Mouse (Mus musculus): ENCODE measurements around the gene Ift57.

Gene Ift57

GRCm38 (mm10) chr16:49801399-49801798 is 102.4 kb downstream of the Ift57 start:
- Histone ChIP-seq H3K27me3 (ENCODE audit: insufficient read depth, low read length) (peaks cover 31% of the 10 kb centered on the region), H3K9me3 (ENCODE audit: low read length) (no peaks in the 10 kb centered on the region), H3K4me1 (replicated peaks; ENCODE audit: low read depth, low read length) (peaks cover 53% of the 10 kb centered on the region), H3K4me3 (replicated peaks; ENCODE audit: low read length) (no peak overlapping the region), H3K36me3 (ENCODE audit: insufficient read depth, low read length) (no peaks in the 10 kb centered on the region)
- TF ChIP-seq POU5F1 (IDR thresholded peaks at IDR 0.05; ENCODE audit: borderline replicate concordance, low read length) (no peak), CTCF (conservative IDR thresholded peaks at IDR 0.05; ENCODE audit: low read length) (no peak), NANOG (IDR thresholded peaks at IDR 0.05; ENCODE audit: borderline replicate concordance, low read length) (no peak)

GRCm38 (mm10) chr16:49802993-49803392 is 104.0 kb downstream of the Ift57 start:
- H3K36me3 ChIP-seq (ENCODE audit: insufficient read depth, low read length), result no peaks in the 10 kb centered on the region
- H3K4me3 ChIP-seq (replicated peaks; ENCODE audit: low read length), result no peak overlapping the region; the same call in 1 of the 2 replicates
- TF ChIP-seq POU5F1 (IDR thresholded peaks at IDR 0.05; ENCODE audit: borderline replicate concordance, low read length) (no peak), NANOG (IDR thresholded peaks at IDR 0.05; ENCODE audit: borderline replicate concordance, low read length) (no peak), CTCF (conservative IDR thresholded peaks at IDR 0.05; ENCODE audit: low read length) (no peak)

GRCm38 (mm10) chr16:49803932-49804461 is 105.0 kb downstream of the Ift57 start:
- Histone ChIP-seq H3K36me3 (ENCODE audit: insufficient read depth, low read length) (no peaks in the 10 kb centered on the region), H3K27me3 (ENCODE audit: insufficient read depth, low read length) (peaks cover 34% of the 10 kb centered on the region), H3K4me3 (replicated peaks; ENCODE audit: low read length) (peak overlapping the region; percentile 56), H3K9me3 (ENCODE audit: low read length) (no peaks in the 10 kb centered on the region), H3K4me1 (replicated peaks; ENCODE audit: low read depth, low read length) (peaks cover 69% of the 10 kb centered on the region)
- TF ChIP-seq CTCF (conservative IDR thresholded peaks at IDR 0.05; ENCODE audit: low read length) (no peak), NANOG (IDR thresholded peaks at IDR 0.05; ENCODE audit: borderline replicate concordance, low read length) (peak; percentile 86), POU5F1 (IDR thresholded peaks at IDR 0.05; ENCODE audit: borderline replicate concordance, low read length) (no peak)

More at GRCm38 (mm10) chr16:49802993-49803392, 104.0 kb downstream of the Ift57 start:
- peaks cover 63% of the 10 kb centered on the region for H3K4me1 ChIP-seq (replicated peaks; ENCODE audit: low read depth, low read length)
- H3K27me3 ChIP-seq (ENCODE audit: insufficient read depth, low read length), result peaks cover 38% of the 10 kb centered on the region
- no peaks in the 10 kb centered on the region for H3K9me3 ChIP-seq (ENCODE audit: low read length)

- TF ChIP-seq POU5F1 (IDR thresholded peaks at IDR 0.05; ENCODE audit: borderline replicate concordance, low read length) (no peak), NANOG (IDR thresholded peaks at IDR 0.05; ENCODE audit: borderline replicate concordance, low read length) (no peak), CTCF (conservative IDR thresholded peaks at IDR 0.05; ENCODE audit: low read length) (no peak)
Measured at GRCm38 (mm10) chr16:49806920-49807319, 107.9 kb downstream of the Ift57 start.

GRCm38 (mm10) chr16:49807419-49807841 is 108.4 kb downstream of the Ift57 start:
- no peak for TF ChIP-seq CTCF (conservative IDR thresholded peaks at IDR 0.05; ENCODE audit: low read length)
- Histone ChIP-seq H3K27me3 (ENCODE audit: insufficient read depth, low read length) (peaks cover 35% of the 10 kb centered on the region), H3K9me3 (ENCODE audit: low read length) (no peaks in the 10 kb centered on the region), H3K4me3 (replicated peaks; ENCODE audit: low read length) (no peak overlapping the region), H3K36me3 (ENCODE audit: insufficient read depth, low read length) (no peaks in the 10 kb centered on the region), H3K4me1 (replicated peaks; ENCODE audit: low read depth, low read length) (peaks cover 56% of the 10 kb centered on the region)

More at GRCm38 (mm10) chr16:49806920-49807319, 107.9 kb downstream of the Ift57 start:
- H3K36me3 ChIP-seq (ENCODE audit: insufficient read depth, low read length), result no peaks in the 10 kb centered on the region
- no peaks in the 10 kb centered on the region for H3K9me3 ChIP-seq (ENCODE audit: low read length)
- peaks cover 35% of the 10 kb centered on the region for H3K27me3 ChIP-seq (ENCODE audit: insufficient read depth, low read length)
- H3K4me1 ChIP-seq (replicated peaks; ENCODE audit: low read depth, low read length), result peaks cover 61% of the 10 kb centered on the region
- no peak overlapping the region for H3K4me3 ChIP-seq (replicated peaks; ENCODE audit: low read length)

- H3K4me3 ChIP-seq (replicated peaks; ENCODE audit: low read length), result peak overlapping the region; percentile 23; the same call in 1 of the 2 replicates
- H3K27me3 ChIP-seq (ENCODE audit: insufficient read depth, low read length), result peaks cover 35% of the 10 kb centered on the region
- TF ChIP-seq NANOG (IDR thresholded peaks at IDR 0.05; ENCODE audit: borderline replicate concordance, low read length), result no peak
- TF ChIP-seq CTCF (conservative IDR thresholded peaks at IDR 0.05; ENCODE audit: low read length), result no peak
- TF ChIP-seq POU5F1 (IDR thresholded peaks at IDR 0.05; ENCODE audit: borderline replicate concordance, low read length), result no peak
- H3K36me3 ChIP-seq (ENCODE audit: insufficient read depth, low read length), result no peaks in the 10 kb centered on the region
- no peaks in the 10 kb centered on the region for H3K9me3 ChIP-seq (ENCODE audit: low read length)
- H3K4me1 ChIP-seq (replicated peaks; ENCODE audit: low read depth, low read length), result peaks cover 51% of the 10 kb centered on the region
Measured at GRCm38 (mm10) chr16:49807862-49808430, 108.9 kb downstream of the Ift57 start.

- no peak for TF ChIP-seq CTCF (conservative IDR thresholded peaks at IDR 0.05; ENCODE audit: low read length)
- TF ChIP-seq NANOG (IDR thresholded peaks at IDR 0.05; ENCODE audit: borderline replicate concordance, low read length), result no peak
- no peak for TF ChIP-seq POU5F1 (IDR thresholded peaks at IDR 0.05; ENCODE audit: borderline replicate concordance, low read length)
- H3K4me3 ChIP-seq (replicated peaks; ENCODE audit: low read length), result no peak overlapping the region
- no peaks in the 10 kb centered on the region for H3K36me3 ChIP-seq (ENCODE audit: insufficient read depth, low read length)
- peaks cover 26% of the 10 kb centered on the region for H3K27me3 ChIP-seq (ENCODE audit: insufficient read depth, low read length)
- H3K4me1 ChIP-seq (replicated peaks; ENCODE audit: low read depth, low read length), result peaks cover 22% of the 10 kb centered on the region
- no peaks in the 10 kb centered on the region for H3K9me3 ChIP-seq (ENCODE audit: low read length)
Measured at GRCm38 (mm10) chr16:49811897-49812296, 112.9 kb downstream of the Ift57 start.

GRCm38 (mm10) chr16:49812821-49813616 is 114.0 kb downstream of the Ift57 start:
- Histone ChIP-seq H3K9me3 (ENCODE audit: low read length) (no peaks in the 10 kb centered on the region), H3K4me1 (replicated peaks; ENCODE audit: low read depth, low read length) (peaks cover 14% of the 10 kb centered on the region), H3K27me3 (ENCODE audit: insufficient read depth, low read length) (peaks cover 17% of the 10 kb centered on the region), H3K4me3 (replicated peaks; ENCODE audit: low read length) (no peak overlapping the region), H3K36me3 (ENCODE audit: insufficient read depth, low read length) (no peaks in the 10 kb centered on the region)
- no peak for TF ChIP-seq POU5F1 (IDR thresholded peaks at IDR 0.05; ENCODE audit: borderline replicate concordance, low read length)
- TF ChIP-seq CTCF (conservative IDR thresholded peaks at IDR 0.05; ENCODE audit: low read length), result no peak
- no peak for TF ChIP-seq NANOG (IDR thresholded peaks at IDR 0.05; ENCODE audit: borderline replicate concordance, low read length)

All from E14TG2a.4 (cell line).